Mouse (Mus musculus): ENCODE measurements around the gene Tmod3. TPM values are rescaled to one million over a fixed set of nuclear protein-coding genes. Genes with fewer than 3 reads are reported as not detected.

Gene Tmod3
- polyA plus RNA-seq, 1 experiment: 45.4 TPM

- TF ChIP-seq CTCF (IDR thresholded peaks at IDR 0.05; ENCODE audit: borderline replicate concordance, insufficient read depth, low read depth, low read length): no peak
- TF ChIP-seq POLR2A (IDR thresholded peaks at IDR 0.05; ENCODE audit: borderline replicate concordance, insufficient read depth, low read length): no peak
- WGBS: 44% methylated on average over 8 of the region's 8 CpGs
These were observed 96.3 kb downstream of the Tmod3 start for GRCm38 (mm10) chr9:75463050-75463660.

GRCm38 (mm10) chr9:75455684-75456083 lies 103.8 kb downstream of the Tmod3 start:
- no peak for TF ChIP-seq POLR2A (IDR thresholded peaks at IDR 0.05; ENCODE audit: borderline replicate concordance, insufficient read depth, low read length)
- TF ChIP-seq CTCF (IDR thresholded peaks at IDR 0.05; ENCODE audit: borderline replicate concordance, insufficient read depth, low read depth, low read length): no peak
- 86% methylated on average over 10 of the region's 10 CpGs for WGBS
- DNase-seq: no peak

More at GRCm38 (mm10) chr9:75463050-75463660, 96.3 kb downstream of the Tmod3 start:
- Histone ChIP-seq H3K27me3 (ENCODE audit: control insufficient read depth, insufficient read depth, low read length) (no peaks in the 10 kb centered on the region), H3K4me1 (ENCODE audit: control insufficient read depth, insufficient read depth, low read length) (peaks cover 10% of the 10 kb centered on the region; the same call in 1 of the 2 replicates), H3K4me3 (replicated peaks; ENCODE audit: insufficient read depth, low read depth, low read length) (no peak overlapping the region), H3K27ac (ENCODE audit: insufficient read depth, low read length) (no peak overlapping the region)
- no peak for DNase-seq

GRCm38 (mm10) chr9:75453994-75454393 lies 105.5 kb downstream of the Tmod3 start:
- 92% methylated on average over 2 of the region's 2 CpGs for WGBS
- Histone ChIP-seq H3K4me1 (ENCODE audit: control insufficient read depth, insufficient read depth, low read length) (no peaks in the 10 kb centered on the region), H3K27ac (ENCODE audit: insufficient read depth, low read length) (no peak overlapping the region), H3K4me3 (replicated peaks; ENCODE audit: insufficient read depth, low read depth, low read length) (no peak overlapping the region), H3K27me3 (ENCODE audit: control insufficient read depth, insufficient read depth, low read length) (no peaks in the 10 kb centered on the region)
- no peak for TF ChIP-seq CTCF (IDR thresholded peaks at IDR 0.05; ENCODE audit: borderline replicate concordance, insufficient read depth, low read depth, low read length)
- TF ChIP-seq POLR2A (IDR thresholded peaks at IDR 0.05; ENCODE audit: borderline replicate concordance, insufficient read depth, low read length): no peak
- no peak for DNase-seq

More at GRCm38 (mm10) chr9:75455684-75456083, 103.8 kb downstream of the Tmod3 start:
- Histone ChIP-seq H3K4me1 (ENCODE audit: control insufficient read depth, insufficient read depth, low read length) (no peaks in the 10 kb centered on the region), H3K27me3 (ENCODE audit: control insufficient read depth, insufficient read depth, low read length) (no peaks in the 10 kb centered on the region), H3K27ac (ENCODE audit: insufficient read depth, low read length) (no peak overlapping the region), H3K4me3 (replicated peaks; ENCODE audit: insufficient read depth, low read depth, low read length) (no peak overlapping the region)

- H3K27me3 ChIP-seq (ENCODE audit: control insufficient read depth, insufficient read depth, low read length): no peaks in the 10 kb centered on the region
- H3K4me1 ChIP-seq (ENCODE audit: control insufficient read depth, insufficient read depth, low read length): no peaks in the 10 kb centered on the region; the same call in 1 of the 2 replicates
- 51% methylated on average over 3 of the region's 3 CpGs for WGBS
- H3K27ac ChIP-seq (ENCODE audit: insufficient read depth, low read length): no peak overlapping the region
- DNase-seq: no peak
- TF ChIP-seq CTCF (IDR thresholded peaks at IDR 0.05; ENCODE audit: borderline replicate concordance, insufficient read depth, low read depth, low read length) (no peak), POLR2A (IDR thresholded peaks at IDR 0.05; ENCODE audit: borderline replicate concordance, insufficient read depth, low read length) (no peak)
- H3K4me3 ChIP-seq (replicated peaks; ENCODE audit: insufficient read depth, low read depth, low read length): no peak overlapping the region
These were observed 111.4 kb downstream of the Tmod3 start for GRCm38 (mm10) chr9:75448021-75448420.

Other genes with a start within 250 kb of the Tmod3 start
- gene Bcl2l10, start 211.9 kb downstream of the Tmod3 start, polyA plus RNA-seq (2012; rRNA removed): 0.17 and 0.25 TPM in 2 replicates
- 71.3 and 76.0 TPM in 2 replicates for gene Mapk6, start 149.7 kb downstream of the Tmod3 start, polyA plus RNA-seq (2012; rRNA removed)
- 26.9 and 31.6 TPM in 2 replicates for gene Leo1, start 118.1 kb downstream of the Tmod3 start, polyA plus RNA-seq (2012; rRNA removed)
- 86.2 and 86.7 TPM in 2 replicates for gene Tmod2, start 51.7 kb upstream of the Tmod3 start, polyA plus RNA-seq (2012; rRNA removed)
- 115 and 120 TPM in 2 replicates for gene Lysmd2, start 66.1 kb upstream of the Tmod3 start, polyA plus RNA-seq (2012; rRNA removed)
- gene Scg3, start 124.4 kb upstream of the Tmod3 start, polyA plus RNA-seq (2012; rRNA removed): 237 and 254 TPM in 2 replicates
- gene Bmp5, start 215.7 kb upstream of the Tmod3 start, polyA plus RNA-seq (2012; rRNA removed): 8.3 and 8.5 TPM in 2 replicates

All from cerebellum, adult 2 months (tissue).